Mouse (Mus musculus) thymus, adult 2 months (tissue): ENCODE results near the gene Sox11.

Source experiments
- CTCF ChIP-seq: fragments of 200-500 bp; IDR thresholded peaks from 2 replicates; pipeline ENCODE4 v1.5.1; 2012; ENCODE audit warnings: mild to moderate bottlenecking, control low read depth, low read length, moderate library complexity, borderline replicate concordance; ENCODE audit not compliant: control insufficient read depth, poor library complexity, insufficient read depth; ENCODE audit errors: extremely low read depth
- POLR2A ChIP-seq: fragments of 200-500 bp; IDR thresholded peaks from 2 replicates; pipeline ENCODE4 v1.6.1; 2012; ENCODE audit warnings: mild to moderate bottlenecking, low read length, control low read depth, moderate library complexity; ENCODE audit not compliant: control insufficient read depth, poor library complexity, insufficient read depth; ENCODE audit errors: extremely low read depth

GRCm38 (mm10) chr12:27323423-27323822 lies 19.0 kb downstream of the Sox11 start:
- TF ChIP-seq CTCF (no peak), POLR2A (no peak)
